Mouse (Mus musculus): ENCODE results near the gene Adam11.

- no peak for TF ChIP-seq CTCF (IDR thresholded peaks at IDR 0.05; ENCODE audit: borderline replicate concordance, insufficient read depth, low read length)
- no peak for TF ChIP-seq POLR2A (IDR thresholded peaks at IDR 0.05; ENCODE audit: low read depth, low read length)
These were observed 16.9 kb downstream of the Adam11 start for GRCm38 (mm10) chr11:102778165-102778564.
